Mouse (Mus musculus) heart, postnatal 0 days (tissue): ENCODE results near the gene Qprt.

Source experiments
- CTCF ChIP-seq: IDR thresholded peaks from 2 replicates; pipeline ENCODE4 v1.5.1; 2016; ENCODE audit warnings: antibody characterized with exemption, control low read depth, low read depth
- EP300 ChIP-seq: IDR thresholded peaks from 2 replicates; pipeline ENCODE4 v1.6.1; 2016; ENCODE audit warnings: antibody characterized with exemption, low read depth

- no peak for TF ChIP-seq EP300
- no peak for TF ChIP-seq CTCF
Observed at GRCm38 (mm10) chr7:127121911-127122270, at the start of gene Qprt.
